Mouse (Mus musculus) v-Abl transformed pro-B cells (cell line): Measurements from ENCODE around the gene Uba7.

ENCODE experiments used
- in situ Hi-C, 2 experiments: fragments of 400-800 bp; cut with MboI; formaldehyde crosslinking; loops; one replicate each; pipeline ENCODE4 v1.15.1; 2025; ENCODE audit not compliant: unreplicated experiment in 2 of 2

Gene Uba7

DNA sequence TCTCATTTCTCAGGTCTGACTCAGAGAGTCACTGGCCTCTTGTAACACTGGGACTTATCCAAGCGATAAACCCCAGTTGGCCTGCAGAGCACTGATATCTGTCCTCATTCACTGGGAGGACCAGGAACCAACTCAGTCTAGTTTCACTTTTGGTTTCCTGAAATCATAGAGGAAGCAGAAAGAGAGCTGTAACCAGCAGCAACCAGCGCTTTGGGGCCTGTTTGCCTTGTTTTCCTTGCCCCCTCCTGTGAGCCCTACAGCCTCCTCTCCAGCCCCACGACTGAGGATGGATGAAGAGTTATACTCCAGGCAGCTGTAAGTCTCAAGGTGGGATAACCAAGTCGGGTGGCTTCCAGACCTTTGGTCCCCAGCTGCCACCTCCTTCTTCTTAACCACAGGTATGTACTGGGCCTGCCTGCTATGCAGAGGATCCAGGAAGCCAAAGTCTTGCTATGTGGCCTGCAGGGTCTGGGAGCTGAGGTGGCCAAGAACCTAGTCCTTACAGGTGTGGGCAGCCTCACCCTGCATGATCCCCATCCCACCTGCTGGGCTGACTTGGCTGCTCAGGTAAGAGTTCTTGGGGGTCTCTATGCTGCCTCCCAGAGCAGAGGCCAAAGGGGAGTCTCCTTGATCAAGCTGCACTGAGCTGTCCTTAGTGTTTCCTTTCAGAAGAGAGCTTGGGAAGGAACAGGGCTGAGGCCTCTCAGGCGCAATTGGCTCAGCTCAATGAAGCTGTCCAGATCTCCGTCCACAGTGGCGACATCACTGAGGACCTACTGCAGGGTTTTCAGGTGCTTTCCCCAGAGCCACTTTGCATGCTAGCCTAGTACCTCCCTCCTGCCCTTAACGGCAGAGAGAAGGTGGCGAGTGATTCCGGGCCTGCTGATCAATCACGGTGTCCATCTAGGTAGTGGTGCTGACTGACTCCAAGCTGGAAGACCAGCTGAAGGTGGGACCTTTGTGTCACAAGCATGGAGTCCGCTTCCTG, at the start of gene Uba7:
TSS of gene Uba7 (plus strand) at position 107 of the 988 bp plus-strand sequence.
- in situ Hi-C loops = no loop called here

DNA sequence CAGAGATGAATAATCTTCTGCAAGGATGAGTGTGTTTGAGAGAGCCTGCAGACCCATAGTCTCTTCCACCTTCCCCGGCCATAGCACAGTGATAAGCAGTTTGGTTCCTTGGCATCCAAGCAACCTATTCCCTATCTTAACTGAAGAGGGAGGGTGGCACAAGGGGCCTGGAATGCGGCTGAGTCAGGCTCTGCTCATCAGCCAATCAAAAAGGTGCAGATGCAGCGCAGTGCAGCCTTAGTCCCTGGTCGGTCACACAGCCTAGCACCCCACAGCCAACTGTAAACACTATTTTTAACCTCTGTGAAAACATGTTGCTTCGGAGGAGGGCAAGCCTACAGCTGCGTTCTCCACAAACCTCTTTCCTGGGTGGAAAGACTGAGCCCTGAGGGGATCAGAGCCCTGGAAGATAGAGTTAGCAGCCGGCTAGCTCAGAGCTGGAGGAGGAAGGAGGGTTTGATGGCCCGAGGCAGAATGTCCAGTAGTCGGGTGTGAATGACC, 48.3 kb upstream of the Uba7 start:
- in situ Hi-C loops = no loop called here

DNA sequence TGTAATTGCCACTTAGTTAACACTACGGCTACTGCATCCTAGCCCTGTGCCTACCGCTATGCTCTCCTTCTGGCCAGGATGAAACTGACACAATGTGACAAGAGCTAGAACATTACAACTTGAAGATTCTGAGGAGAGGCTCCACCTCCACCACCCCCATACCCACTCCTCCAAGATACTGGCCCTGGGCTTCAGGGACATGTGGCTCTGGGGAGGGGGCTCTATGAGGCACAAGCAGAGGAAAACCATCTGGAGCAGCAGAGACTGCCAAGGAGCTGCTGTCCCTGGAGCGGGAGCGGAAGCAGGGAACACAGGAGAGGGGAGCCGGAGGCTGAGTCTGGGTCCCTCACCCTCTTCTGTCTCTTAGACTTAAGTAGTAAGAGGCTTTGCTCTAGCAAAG, 47.6 kb upstream of the Uba7 start:
- in situ Hi-C loops = no loop called here

DNA sequence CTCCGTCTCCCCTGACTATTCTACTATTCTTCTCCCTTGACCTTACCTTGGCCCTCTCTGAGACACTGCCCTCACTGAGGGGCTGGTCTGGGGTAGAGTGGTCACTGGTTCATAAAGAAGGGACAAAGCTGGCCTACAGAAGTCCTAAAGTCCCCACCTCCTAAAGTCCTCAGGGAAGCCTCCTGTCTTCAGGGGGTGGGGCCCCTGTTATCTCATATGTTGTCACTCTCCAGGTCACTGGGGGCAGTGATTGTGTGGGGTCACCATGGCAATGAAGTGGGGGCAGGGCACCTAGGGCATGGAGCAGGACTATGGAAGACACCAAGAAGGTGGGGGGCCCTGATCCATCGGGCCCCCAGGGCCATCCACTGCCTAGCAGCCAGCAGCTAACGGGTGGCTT, 47.1 kb upstream of the Uba7 start, which contains the start of gene Actl11:
TSS of gene Actl11 (plus strand) at position 301 of the 400 bp plus-strand sequence.
- in situ Hi-C loops = no loop called here

DNA sequence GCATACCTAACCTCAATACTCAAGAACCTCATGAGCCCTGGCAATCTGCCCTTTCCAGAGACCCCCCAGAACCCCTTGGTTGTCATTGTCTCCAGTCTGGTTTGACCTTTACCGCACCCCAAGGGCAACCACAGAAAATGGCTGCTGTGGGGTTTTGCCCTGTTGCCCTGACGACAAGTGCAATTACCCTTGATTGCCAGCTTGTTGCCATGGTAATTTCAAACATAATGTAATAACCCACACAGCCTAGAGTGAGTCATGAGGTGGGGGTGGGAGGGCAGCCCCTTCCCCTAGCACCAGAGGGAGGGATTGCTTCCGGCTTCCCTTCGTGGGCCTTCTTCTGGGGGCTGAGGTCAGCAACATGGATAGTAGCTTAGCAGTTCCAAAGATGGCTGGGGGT, 43.1 kb upstream of the Uba7 start:
- in situ Hi-C loops = no loop called here

DNA sequence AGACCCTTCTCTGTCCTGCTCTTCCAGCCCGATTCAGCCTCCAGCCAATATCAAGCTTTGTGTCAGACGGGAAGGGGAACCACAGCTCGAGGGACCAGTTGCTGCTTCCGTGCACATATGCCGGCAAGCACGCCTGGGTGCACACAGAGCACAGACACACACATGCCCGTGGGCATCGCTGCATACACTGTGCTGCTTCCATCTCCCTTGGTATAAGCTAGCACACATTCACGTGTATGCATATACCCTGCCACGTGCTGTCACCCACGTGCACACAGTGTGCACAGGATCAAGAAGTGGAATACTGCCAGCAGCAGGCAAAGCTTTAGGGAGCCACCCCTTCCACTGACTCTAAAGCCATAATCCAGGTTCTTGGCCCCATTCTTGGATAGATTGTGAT, 41.2 kb upstream of the Uba7 start:
- in situ Hi-C loops = no loop called here

DNA sequence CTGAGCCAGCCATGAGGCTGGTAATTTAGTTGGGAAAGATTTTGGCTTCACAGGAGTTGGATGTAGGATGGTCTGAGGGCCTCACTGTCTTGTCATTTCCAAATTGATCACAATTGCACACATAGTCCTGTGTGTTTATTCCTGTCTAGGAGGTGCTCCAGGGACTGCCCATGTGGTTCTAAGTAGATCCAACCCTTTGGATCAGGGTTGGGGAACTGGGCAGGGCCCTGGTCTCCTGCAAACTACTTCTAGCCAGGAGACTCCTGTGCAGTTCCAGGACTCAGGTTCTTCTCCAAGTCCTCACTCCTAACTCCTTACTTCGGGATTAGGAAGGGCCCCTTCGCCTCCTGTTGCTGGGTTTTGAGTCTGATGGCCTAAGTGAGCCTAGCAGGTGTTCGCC, 39.9 kb upstream of the Uba7 start, which contains the start of gene Camkv:
TSS of gene Camkv (plus strand) at position 301 of the 400 bp plus-strand sequence.
- in situ Hi-C loops = no loop called here

DNA sequence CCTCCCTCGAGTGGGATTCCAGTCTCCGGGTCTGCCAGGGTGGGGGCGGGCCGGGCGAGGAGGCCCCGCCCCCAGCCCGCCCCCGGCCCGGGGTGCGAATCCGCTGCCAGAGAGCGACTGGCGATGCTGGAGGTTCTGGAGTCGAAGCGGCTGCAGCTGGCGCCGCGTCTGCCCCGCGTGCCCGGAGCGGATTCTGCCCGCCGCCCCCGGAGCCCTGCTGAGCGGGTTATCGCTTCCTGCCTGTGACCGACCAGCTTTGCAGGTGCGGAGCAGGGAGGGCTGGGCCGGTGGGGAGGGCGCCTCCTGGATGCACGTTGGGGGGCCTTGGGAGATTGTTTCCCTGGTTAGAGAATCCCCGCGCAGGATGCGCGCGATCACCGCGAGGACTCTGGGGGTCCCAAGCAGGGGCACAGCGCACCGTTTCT, 39.5 kb upstream of the Uba7 start:
- in situ Hi-C loops = no loop called here

DNA sequence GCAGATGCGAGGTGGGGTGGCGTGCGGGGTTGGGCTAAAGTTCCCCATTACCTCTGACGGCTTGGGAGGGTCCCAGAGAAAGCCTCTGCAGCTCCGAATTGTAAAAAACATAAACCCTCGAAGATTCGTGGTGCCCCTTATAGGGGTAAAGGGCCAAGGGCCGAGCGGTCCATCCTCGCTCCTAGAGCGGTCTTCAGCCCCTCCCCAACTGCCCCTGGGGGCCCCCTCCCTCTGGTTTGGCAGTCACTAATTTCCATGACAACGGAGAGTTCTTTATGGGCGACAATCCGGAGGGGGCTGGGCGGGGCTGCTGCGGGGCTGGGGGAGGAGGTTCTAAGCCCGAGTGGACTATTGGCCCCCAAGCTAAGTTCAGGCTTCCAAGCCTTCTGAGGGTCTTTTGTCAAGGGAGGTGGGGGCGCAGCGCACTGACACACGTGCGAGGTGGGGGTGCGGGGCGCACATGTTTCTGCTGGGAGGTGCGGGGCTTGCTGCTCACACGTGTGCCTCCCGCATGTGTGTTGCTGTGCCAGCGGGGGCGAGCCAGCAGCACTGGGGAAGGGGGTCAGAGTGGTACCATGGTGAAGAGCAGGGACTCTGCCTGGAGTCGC, 39.0 kb upstream of the Uba7 start:
- in situ Hi-C loops = no loop called here

DNA sequence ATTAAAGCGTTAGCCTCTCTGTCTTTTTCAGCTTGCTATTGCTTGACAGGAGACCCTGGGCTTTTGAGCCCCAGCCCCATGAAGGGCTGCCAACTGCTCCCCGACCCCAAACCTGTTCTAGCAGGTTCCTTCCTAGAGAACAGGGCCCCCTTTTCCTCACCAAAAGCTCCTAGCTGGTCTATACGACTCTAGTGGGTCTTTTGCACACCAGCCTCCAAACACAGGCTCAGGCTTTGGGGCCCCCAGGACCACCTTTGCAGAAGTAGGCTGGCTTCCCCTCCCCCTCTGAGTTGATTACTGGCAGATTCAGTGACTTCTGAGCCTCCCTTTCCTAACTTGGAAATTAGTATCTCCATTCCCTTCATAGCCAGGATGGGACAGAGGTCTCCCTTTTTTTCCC, 38.5 kb upstream of the Uba7 start:
- in situ Hi-C loops = no loop called here

DNA sequence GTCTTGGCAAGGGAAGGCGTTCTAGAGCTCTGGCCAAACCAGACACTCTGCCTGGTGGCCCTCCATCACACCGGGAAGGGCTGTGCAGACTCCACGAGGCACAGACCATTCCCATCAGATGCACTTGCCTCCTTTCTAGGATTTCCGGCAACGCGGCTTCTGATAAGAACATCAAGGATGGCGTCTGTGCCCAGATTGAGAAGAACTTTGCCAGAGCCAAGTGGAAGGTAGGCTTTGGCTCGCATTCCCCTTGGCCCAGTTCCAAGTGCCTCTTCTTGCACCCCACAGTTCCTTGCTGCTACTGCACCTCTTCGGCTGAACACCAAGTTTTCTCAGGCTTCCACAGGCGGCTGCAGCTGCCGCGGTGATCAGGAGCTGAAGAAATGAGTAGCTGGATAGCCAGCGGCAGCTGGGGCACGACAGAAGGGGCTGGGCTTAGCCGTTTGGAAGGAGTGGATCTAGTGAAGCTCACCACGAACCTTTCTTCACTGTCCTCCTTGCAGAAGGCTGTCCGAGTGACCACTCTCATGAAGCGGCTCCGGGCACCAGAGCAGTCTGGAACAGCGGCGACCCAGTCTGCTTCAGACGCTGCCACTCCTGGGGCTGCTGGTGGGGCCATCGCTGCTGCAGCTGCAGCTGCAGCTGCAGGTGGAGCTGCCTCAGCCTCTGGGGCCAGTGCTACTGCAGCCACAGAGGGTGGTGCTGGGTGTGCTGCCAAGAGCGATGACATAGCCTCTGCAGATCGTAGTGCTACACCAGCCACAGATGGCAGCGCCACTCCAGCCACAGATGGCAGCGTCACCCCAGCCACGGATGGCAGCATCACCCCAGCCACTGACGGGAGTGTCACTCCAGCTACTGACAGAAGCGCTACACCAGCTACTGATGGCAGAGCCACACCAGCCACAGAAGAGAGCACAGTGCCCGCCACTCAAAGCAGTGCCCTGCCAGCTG, 27.8 kb upstream of the Uba7 start:
- in situ Hi-C loops = loop anchor here in 1 of 2 experiments (5.0 kb wide), 1 partner anchor 35 kb away; no protein-coding TSS in a partner anchor

DNA sequence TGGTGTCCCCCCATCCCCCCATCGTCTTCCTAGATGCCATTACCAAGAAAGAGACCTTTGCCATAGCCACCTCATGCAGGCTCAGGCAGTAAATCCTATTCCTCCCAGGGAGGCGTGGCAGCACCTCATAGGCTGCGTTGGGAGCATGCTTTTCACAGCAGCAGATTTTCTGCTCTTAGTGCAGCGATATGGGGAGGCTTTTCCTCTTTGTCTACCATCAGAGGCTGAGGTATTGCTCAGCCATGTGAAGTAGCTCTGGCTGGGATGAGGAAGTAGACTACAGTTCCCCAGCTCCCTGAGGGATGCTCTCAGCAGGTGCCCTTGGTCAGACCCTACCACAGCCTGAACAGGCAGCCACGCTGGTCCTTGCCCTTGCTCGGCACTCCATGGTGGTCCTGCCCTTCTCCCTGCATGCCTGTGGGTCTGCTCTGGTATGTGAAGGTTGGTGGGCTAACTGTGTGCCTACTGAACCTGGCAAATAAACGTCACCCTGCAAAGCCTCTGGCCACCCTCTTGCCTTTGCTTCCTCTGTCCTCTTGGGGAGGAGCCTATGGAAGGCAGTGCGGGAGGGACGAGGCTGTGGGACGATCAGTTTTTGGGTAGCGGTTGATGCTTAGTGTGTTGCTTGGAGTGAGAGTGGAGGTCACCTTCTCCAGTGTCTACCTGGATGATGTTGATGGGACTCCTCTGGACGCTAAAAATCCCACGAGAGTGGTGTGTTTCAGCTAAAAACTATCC, 26.0 kb upstream of the Uba7 start:
- in situ Hi-C loops = loop anchor here in 1 of 2 experiments (5.0 kb wide), 1 partner anchor 37 kb away; no protein-coding TSS in a partner anchor

DNA sequence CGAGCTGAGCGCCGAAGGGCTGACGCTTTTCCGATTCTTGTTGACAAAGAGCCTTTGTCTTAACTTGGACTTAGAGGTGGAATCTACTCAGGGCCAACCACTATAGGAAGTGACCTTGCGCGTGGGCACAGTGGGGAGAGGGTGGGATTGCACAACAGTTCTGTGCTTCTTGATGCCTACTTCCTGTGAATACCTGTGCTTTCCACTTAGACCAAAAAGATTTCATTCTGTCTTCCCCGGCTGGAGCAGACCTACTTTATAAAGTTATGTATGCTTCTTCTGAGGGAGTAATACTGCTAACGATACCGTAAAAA, 25.4 kb upstream of the Uba7 start, which contains the start of gene Traip:
TSS of gene Traip (plus strand) at position 215 of the 314 bp plus-strand sequence.
- in situ Hi-C loops = loop anchor here in 1 of 2 experiments (5.0 kb wide), 1 partner anchor 38 kb away; no protein-coding TSS in a partner anchor

DNA sequence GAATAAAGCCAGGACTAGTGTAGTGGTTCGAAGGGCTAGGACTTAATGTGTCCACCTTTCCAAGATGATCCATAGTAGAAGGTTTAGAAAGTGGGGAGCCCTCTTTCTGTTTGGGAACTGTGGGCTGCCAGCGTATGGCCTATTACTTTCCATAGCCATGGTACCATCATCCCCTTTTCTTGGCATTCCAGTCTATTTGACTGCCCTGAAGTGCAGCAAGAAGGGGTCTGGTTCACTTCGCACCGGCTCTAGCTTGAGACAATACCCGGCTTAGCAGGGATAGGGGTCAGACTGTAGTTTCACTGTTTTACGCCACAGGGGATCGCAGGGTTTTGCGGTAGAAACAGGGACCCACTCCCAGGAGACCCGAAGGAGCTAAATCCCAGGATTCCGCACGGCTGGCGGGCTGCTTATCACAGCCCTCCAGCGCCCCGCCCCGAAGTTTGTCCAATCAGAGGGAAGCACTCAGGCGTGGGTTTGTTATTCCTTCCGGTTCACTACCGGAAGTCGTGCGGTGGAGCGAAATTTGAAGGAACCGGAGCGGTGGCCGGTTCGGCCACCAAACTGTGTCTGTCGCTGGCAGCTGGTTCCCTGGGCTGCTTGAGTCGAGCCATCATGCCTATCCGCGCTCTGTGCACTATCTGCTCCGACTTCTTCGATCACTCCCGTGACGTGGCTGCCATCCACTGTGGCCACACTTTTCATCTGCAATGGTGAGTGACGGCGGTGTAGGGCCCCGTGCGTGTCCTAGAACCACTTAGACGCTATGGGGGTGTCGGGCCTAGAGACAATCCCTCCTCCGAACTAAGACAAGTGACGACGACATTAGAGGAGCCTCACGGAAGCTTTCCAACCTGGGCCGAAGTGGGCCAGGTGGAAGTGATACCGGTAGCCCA, 24.6 kb upstream of the Uba7 start:
- in situ Hi-C loops = no loop called here

DNA sequence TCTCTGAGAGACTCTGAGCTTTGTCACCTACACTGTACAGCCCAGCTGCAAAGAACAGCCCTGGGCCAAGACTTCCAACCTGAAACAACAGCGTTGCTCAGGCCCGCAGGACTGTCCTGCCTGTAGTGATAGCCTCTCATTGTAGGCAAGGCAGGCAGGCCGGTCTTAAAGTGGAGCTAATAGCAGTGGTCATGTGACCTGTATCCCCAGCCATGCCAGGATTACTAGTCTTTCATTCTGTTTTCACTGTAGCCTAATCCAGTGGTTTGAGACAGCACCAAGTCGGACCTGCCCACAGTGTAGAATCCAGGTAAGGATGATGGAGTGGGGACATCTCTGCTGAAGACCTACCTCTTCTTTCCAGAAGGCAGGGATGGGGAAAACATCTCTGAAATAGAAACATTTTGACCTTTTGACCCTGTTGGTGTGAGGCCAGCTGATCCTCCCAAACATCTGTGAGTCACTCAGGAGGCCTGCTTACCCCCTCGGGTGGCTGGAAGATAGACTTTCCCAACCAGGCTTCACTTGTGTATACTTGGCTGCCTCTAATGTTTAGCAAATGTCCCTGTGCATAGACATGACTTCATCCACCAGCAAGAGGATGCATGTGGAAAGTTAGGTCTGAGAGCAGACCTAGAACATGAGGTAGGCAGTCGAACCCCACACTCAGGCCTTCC, 19.6 kb upstream of the Uba7 start:
- in situ Hi-C loops = no loop called here

DNA sequence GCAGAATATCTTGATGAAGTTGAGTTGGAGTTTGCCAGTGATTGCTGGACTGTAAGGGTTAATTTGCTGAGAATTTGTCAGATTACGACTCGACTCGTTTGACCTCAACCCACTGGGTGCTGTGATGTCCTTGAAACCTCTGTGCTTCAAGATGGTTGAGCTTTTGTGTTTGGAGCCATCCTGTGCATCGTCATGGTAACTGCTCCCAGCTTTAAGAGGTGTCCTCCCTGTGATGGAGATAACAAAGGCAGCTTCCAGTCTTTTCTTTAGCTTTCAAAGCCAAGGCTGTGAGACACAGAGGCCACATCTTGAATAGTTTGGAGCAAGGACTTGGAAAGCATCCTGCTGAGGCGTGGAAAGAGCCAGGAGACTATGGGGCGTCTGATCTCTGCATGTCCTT, 18.2 kb upstream of the Uba7 start:
- in situ Hi-C loops = no loop called here

DNA sequence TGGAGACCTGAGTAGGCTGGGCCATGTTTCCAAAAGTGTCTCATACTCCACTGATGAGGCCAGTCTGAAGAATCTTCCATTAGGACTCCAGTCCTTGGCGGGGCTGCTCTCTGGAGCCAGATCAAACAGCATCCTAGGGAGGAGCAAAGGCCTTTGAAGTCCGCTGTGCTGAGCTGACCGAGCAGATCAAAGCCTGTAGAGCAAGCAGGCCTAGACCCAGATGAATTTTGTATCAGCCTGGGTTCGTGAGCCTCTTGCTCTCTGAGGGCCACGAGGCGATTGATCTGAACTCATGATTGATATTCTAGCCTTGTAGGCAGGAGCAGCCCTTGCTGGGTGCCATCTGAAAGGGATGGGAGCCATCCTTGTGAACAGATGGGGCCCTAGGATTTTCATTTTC, 15.4 kb upstream of the Uba7 start:
- in situ Hi-C loops = loop anchor here (5.0 kb wide), 2 partner anchors 37 to 97 kb away; partner anchors contain the start of gene Gm20662 (in 2 of the 2)

DNA sequence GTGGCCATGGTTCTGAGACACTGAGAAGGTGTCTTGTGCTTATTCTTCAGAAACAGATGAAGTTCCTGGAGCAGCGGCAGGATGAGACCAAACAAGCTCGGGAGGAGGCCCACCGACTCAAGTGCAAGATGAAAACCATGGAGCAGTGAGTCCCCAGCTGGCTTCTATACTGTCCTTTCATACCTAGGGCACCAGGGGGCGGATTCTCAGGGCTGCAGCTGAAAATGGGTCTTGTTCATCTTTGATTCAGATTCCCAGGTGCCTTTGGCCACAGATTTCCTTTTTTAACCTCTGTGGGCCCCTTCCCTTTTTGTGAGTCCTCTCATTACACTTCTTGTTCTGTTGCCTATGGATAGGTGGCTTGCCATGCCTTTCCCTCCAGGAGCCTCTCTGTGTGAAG, 14.4 kb upstream of the Uba7 start:
- in situ Hi-C loops = loop anchor here (5.0 kb wide), 2 partner anchors 36 to 96 kb away; partner anchors contain the start of gene Gm20662 (in 2 of the 2)
